Mouse (Mus musculus) mesoderm, embryonic 11.5 days (tissue): Measurements from ENCODE around the gene Trim41.

Source experiments
- DNase-seq: peaks from one replicate; pipeline ENCODE4 v3.0.0-alpha.2; 2012; ENCODE audit warnings: low read depth, low spot score

Trim41 gene

GRCm38 (mm10) chr11:48789973-48790823 lies 27.0 kb downstream of the Trim41 start:
- DNase-seq, result peak; percentile 85

DNA sequence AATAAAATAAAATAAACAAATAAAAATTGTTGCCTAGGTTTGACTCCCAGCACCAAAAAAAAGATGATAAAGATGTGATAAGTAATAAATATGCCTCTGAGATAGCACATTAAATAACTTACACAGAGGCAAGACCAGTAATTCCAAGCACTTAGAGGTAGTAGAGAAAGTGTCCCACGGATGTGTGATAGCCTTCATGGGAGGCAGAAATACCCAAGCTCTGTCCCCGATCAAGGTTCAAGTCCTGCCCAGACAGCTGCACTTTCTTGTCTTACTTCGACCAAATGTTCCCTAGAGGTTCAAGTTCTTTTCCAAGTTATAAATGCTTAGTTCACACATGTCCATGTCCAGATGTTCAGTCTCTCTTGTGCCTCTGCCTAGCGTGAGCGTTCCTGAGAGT lies 27.9 kb downstream of the Trim41 start:
- no peak for DNase-seq

- DNase-seq, result peak; percentile 82
Measured at GRCm38 (mm10) chr11:48788311-48789089, 28.7 kb downstream of the Trim41 start.

- no peak for DNase-seq
Measured at GRCm38 (mm10) chr11:48787455-48788211, 29.5 kb downstream of the Trim41 start.

GRCm38 (mm10) chr11:48782243-48782642 lies 34.9 kb downstream of the Trim41 start:
- no peak for DNase-seq

DNA sequence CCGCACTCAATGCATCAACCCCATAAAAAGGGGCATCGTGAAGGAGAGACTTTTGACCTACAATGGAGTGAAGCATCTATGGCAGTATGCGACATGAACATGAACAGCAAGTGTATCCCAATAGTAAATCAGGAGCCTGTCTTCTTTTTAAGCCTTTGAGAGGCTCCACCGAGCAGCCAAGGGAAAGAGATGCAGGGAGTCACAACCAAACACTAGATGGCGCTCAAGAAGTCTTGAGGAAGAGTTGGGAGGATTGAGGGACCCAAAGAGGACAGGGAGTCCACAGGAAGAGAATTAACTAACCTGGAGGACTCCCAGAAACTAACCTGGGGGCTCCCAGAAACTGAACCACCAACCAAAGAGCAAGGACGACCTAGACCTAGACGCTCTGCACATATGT lies 37.7 kb downstream of the Trim41 start:
- no peak for DNase-seq

GRCm38 (mm10) chr11:48777303-48777702 lies 39.9 kb downstream of the Trim41 start:
- no peak for DNase-seq

DNA sequence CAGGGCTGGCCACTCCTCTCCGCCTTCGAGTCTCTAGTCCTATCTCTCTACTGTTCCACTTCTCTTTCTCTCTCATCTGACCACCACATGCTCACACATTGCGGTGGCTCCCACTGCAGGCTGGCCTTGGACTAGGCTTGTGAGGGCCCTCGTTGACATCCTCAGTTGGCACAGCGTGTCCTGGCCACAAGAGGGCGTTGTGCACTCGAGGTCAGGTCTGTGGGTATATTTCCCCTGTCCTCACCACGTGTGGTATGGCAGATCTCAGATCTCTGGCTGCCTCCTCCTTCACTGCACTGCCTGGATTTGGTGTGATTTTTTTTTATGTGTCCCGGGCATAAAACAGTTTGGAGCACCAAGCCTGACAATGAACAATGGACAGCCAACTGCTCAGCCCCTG lies 40.5 kb downstream of the Trim41 start:
- no peak for DNase-seq

DNA sequence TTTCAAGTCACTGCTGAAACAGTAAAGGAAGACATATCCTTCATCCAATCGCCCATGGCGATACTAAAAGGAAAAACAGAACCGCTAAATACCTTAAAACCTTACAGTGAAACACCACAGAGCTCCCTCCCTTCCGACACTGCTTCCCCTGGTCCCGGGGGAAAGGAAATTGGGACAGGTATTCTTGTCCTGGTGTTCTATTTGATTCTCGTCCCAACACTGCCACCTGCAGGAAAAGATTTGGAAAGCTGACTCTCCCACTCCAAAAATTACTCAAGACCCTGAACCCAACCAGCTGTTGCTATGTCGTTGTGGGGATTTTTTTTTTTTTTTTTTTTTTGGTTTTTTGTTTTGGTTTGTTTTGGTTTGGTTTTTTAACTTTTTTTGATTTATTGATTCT lies 41.7 kb downstream of the Trim41 start:
- peak; percentile 82 for DNase-seq

DNA sequence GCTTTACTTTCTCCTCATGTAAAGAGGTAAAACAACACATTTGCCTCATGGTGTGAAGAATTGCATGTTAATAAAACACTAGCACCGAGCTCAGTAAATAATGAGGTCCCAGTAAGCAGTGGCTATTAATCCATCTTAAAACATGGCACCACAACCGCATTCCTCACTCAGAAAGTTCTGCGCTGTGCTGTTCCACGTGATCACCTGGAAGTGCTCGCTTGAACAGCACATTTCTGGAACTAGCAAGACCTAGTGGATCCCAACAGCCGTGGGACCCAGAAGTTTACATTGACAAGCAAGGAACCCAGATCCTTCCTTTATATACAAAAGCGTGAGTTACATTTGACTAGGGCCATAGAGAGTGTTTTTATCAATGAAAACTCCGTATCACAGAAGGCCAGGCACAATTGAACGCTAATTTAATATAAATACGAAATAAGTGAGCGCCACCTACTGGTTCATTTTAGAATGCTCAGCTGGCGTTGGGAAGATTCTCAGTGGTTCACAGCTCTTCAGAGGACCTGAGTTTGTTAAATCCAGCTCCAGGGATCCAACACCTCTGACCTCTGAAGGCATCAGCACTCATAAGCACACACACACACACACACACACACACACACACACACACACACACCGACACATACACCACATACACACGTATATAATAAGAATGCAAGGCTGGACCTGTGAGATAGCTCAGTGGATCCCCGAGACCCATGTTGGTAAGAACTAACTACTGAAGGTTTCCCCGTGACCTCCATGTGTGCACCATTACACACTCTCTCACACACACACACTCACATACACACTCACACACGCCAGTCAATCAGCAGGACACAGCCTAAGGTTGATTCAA lies 42.5 kb downstream of the Trim41 start:
- peak; percentile 65 for DNase-seq

DNA sequence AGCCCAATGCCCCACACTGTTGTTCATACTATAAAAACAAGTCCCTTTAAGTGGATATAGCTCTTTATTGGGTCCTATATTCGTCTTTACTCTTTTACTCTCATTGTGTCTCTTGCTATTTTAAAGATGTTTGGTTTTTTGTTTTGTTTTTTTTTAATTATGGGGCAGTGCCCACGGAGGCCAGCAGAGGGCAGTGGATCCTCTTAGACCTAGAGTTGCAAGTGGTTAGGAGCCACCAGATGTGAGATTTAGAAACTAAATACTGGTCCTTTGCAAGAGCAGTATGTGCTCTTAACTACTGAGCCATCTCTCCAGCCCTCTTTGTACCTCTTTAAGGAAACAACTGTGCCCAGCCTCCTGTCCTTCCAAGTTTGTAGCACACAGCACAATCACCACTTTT lies 45.5 kb downstream of the Trim41 start:
- DNase-seq, result peak; percentile 41

DNA sequence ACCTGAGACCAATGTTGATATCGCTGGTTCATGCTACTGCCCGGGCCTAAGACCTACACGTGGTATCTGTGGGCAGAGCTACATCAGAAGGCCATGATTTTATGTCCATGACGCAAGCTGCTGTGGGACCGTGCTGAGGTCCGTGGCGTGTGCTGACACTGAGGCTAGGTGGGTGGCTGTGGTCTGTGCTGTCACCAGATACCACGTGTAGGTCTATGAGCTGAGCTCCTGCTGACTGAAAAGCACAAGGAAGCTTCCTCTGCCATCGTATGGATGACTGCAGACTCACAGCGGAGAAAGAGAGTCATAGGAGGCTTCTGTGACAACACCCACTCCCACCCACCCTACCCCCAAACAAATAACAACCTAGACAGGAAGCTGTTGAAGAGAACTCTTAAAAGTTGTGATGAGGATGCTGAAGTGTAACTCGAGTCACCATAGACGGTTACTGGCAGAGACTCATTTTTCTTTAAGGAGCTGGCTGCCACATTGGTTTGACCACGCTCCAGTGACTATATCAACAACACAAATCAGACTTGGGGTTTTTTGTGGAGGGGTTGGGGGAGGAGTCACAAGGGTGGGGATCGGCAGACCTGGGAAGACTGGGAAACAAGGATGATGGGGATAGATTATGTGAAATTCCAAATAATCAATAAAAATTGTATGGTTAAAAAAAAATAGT lies 49.8 kb downstream of the Trim41 start:
- no peak for DNase-seq

- no peak for DNase-seq
Measured at GRCm38 (mm10) chr11:48764119-48764518, 53.0 kb downstream of the Trim41 start.

DNA sequence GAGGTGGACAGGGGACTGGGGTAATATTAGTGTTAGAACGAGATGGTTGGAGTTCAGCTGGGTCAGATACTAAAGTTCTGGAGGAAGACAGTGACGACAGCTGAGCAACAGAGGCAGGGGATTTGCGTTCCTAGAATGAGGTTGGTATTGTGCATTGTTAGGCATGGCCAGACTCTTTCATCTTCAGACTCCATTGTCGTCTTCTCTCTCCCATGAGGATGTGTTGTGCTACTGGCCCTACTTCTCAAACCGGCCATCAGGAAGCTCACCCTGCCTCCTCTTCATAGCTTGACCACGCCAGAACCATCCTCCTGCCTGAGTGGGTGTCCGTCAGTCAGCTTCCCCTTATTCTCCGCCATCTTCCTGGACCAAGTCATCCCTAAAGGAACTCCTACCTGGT lies 58.1 kb downstream of the Trim41 start:
- DNase-seq, result no peak
